Mouse (Mus musculus) layer of hippocampus, adult 9-10 months (tissue): ENCODE data around the gene Krt15.

Experiments
- DNase-seq: peaks from one replicate; pipeline ENCODE4 v3.0.0; 2022; ENCODE audit warnings: low spot score

Krt15 gene

DNA sequence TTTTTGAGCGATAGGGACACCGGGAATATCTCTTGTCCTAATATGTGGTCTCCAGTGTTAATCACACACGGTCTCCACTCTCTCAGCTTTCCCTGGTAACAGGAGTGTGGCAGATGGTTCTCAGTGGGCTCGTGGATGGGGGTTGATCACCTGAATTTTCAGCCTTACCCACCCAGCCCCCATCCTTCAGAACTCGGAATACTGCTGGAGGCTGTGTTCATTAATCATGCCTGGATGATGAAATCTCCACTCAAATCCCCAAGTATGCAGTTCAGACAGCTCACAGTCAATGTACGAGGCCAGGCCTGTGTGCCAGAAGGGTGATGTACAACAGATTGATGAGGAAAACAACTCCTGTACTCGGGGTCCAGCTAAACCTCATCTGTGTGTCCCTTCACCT is 10.8 kb downstream of the Krt15 start:
- no peak for DNase-seq

GRCm38 (mm10) chr11:100121466-100121865 is 14.3 kb downstream of the Krt15 start, which contains the start of gene Krt13:
Gene Krt13 (minus strand): TSS chr11:100121566.
- DNase-seq: no peak

DNA sequence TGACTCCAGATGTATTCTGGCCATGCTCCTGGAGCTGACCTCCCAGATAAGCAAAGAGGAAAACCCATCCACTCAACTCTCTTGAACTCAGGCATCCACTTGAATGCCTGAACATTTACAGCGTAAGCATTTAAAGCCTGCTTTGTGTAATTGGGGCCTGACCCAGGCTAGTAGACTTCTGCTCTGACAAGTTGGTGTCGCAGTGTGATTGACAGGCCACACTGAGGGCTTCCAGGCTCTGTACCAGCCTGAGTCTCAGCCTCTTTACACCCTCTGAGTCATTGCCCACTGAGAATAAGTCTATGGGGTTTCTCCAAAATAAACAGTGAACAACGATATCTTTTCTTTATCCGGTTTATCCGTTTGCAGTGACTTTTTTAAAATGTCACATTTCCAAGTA is 15.4 kb downstream of the Krt15 start:
- DNase-seq: no peak

DNA sequence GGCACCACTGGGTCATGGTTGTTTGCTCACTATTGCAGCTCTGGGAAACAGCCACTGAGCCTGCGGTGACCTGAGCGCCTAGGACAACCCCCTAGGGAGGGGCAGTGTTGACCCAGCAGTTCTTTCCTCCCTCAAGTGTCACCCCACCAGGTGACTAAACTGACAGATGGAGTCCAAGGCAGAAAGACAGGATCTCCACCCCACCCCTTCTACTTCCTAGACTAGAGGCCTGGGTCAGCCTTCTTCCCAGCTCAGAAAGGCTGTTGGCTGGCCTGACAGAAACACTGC is 22.0 kb downstream of the Krt15 start:
- no peak for DNase-seq

- DNase-seq: no peak
Observed at GRCm38 (mm10) chr11:100112935-100113741, 22.6 kb downstream of the Krt15 start.

DNA sequence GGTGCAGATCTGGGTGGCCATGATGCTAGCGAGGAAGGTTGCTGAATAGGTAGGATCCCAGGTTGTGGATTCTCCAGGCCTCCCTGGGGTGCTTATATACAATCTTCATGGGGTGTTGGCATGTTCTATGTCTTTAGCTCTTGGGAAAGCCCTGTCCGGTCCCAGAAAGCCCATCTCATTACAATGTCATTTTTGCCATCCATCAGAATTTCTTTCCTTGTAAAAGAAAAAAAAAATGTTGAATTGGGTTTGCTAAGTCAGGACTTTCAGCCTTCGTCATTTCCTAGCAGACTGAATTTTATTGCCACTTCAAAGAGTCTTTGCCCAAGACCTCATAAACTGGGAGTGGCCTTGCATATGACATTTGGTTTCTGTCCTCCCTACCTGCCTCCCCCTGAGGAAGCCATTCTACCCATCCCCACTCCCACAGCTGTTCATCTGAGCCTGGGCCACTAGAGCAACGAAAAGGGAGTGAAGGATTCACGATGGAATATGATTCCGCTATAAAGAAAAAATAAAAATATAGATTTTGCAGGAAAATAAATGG is 30.1 kb downstream of the Krt15 start, which contains the start of gene Krt36:
Gene Krt36 (minus strand): TSS at position 51 of the 547 bp plus-strand sequence.
- DNase-seq: no peak

DNA sequence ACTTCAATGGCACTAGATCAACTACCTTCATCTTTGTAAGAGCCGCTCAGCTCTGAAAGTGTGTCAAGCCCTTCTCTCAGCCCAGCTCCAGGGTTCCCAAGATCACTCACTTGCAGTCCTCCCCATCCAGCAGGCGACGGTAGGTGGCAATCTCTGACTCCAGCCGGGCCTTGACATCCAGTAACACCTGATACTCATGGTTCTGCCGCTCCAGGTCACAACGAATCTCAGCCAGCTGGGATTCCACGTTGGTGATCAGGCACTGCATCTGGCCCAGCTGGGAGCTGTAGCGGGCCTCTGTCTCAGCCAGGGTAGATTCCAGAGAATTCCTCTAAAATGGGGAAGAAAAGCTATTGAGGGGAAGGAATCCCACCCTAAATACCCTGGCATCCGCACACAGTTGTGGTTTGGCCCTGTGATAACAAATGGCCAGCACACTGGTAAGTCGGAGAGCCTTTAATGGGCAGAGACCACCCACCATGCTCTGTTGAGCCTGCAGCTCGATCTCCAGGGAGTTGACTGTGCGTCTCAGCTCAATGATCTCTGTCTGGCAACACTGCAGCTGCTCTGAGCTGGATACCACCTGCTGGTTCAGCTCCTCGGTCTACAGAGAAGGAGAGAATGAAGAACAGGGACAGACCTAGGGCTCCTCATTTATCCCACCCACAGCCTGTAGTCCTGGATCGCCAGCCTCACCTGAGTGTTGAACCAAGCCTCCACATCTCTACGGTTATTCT is 32.9 kb downstream of the Krt15 start:
- DNase-seq: no peak

DNA sequence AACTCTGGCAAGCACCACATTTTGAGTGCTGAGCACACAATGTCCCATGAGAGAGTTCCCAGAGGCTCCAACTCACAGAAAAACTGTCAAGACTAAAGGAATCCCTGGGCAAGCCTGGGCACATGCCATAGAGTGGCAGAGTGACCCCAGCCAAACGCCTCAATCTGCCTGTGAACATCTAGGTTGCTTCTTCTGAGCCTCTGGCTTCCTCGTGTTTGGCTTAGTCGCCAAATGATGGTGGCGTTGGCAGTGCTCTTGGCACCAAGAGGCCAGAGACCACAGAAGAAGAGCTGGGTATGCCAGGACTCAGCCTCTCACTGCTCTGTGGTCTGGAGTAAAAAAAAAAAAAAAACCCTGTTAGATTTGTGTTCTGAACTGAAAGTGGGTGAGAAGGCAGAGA is 35.3 kb downstream of the Krt15 start:
- DNase-seq: no peak

- DNase-seq: no peak
Observed at GRCm38 (mm10) chr11:100097819-100098218, 37.9 kb downstream of the Krt15 start.

DNA sequence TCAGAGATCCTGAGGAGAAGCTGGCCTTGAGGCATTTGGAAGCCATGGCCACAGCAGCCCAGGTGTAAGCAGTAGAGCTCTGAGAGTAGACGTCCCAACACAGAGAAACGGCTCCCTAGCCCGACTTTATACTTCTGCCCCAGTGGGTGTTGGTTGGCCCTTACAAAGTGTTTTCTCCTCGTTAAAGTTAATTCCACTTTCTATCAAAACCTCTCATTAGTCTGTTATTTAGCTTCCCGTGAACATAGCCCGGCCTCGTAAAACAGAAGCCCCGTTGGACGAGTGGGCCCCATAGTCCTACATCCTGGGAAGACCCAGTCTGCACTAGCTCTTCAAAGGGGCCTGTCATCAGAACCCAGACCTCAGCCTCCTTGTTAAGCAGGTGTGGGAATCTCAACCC is 39.6 kb downstream of the Krt15 start, which contains the start of gene Krt35:
Gene Krt35 (minus strand): TSS at position 101 of the 400 bp plus-strand sequence.
- DNase-seq: no peak

DNA sequence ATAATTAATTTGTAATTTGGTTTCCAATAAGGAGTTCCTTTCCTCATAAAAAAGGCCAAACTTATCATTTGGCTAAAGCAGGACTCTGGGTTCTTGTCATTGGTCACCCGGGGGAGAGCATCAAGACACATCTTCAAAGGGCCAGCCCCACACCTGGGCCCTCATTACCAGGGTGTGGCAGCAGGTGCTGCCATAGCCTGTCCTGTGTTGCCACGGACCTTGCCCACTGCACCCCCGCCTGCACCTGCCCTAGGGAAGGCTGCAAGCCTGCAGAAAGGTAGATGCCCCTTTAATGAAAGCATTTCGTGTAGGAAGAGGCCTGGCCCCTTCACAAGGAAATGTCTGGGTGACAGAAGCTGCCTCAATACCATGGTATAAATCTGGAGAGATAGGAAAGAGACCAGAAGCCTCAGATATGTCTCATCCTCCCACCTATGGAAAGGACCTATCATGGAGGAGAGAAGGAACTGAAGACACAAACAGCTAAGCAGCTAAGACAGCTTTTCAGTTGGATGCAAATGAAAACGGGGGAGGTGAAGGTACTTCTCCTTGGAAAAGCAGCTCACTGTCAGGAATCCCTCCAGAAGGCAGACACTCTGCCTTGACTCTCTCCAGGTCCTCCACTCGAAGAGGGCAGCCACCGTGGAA is 47.2 kb downstream of the Krt15 start:
- DNase-seq: no peak

DNA sequence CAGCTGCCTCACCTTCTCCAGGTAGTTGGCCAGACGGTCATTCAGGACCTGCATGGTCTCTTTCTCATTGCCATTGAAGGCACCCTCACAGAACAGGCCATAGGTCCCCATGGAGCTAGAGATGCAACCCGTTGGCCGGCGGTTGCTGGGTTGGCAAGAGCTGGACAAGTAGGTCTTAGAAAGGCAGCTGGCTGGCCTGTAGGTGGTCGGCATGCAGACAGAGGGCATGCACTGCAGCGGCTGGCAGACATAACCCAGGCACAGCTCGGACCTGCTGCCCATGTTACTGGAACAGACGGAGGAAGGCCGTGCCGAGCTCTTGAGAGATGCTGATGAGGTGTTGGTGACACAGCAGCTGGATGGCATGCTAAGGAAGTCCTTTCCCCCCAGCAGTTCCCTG is 47.9 kb downstream of the Krt15 start, which contains the start of gene Krt32:
Gene Krt32 (minus strand): TSS at position 366 of the 400 bp plus-strand sequence.
- no peak for DNase-seq
